Mouse (Mus musculus): ENCODE measurements around the gene Fgfr1op.
"Not testable (repeated sequence)": the region's sequence is repeated elsewhere in the genome, so short reads cannot be mapped to it uniquely, and the experiment has no call there.

Fgfr1op gene

GRCm38 (mm10) chr17:8167436-8167835, 2.1 kb downstream of the Fgfr1op start:
- in situ Hi-C loops (cut with MboI; ENCODE audit: unreplicated experiment in 2 of 2), result not testable (repeated sequence)

- in situ Hi-C loops (cut with MboI; ENCODE audit: unreplicated experiment in 2 of 2), result no loop called here
Measured at GRCm38 (mm10) chr17:8170331-8170730, 5.0 kb downstream of the Fgfr1op start.

- in situ Hi-C loops (cut with MboI; ENCODE audit: unreplicated experiment in 2 of 2), result no loop called here
Measured at GRCm38 (mm10) chr17:8171081-8171480, 5.8 kb downstream of the Fgfr1op start.

- in situ Hi-C loops (cut with MboI; ENCODE audit: unreplicated experiment in 2 of 2), result loop anchor here in 1 of 2 experiments (25.0 kb wide), 1 partner anchor 115 kb away; no protein-coding TSS in a partner anchor
Measured at GRCm38 (mm10) chr17:8177090-8177489, 11.8 kb downstream of the Fgfr1op start.

- in situ Hi-C loops (cut with MboI; ENCODE audit: unreplicated experiment in 2 of 2), result loop anchor here in 1 of 2 experiments (25.0 kb wide), 1 partner anchor 122 kb away; no protein-coding TSS in a partner anchor
Measured at GRCm38 (mm10) chr17:8183815-8184214, 18.5 kb downstream of the Fgfr1op start.

- in situ Hi-C loops (cut with MboI; ENCODE audit: unreplicated experiment in 2 of 2), result loop anchor here in 1 of 2 experiments (25.0 kb wide), 1 partner anchor 122 kb away; no protein-coding TSS in a partner anchor
Measured at GRCm38 (mm10) chr17:8184217-8184616, 18.9 kb downstream of the Fgfr1op start.

GRCm38 (mm10) chr17:8193678-8194077, 28.4 kb downstream of the Fgfr1op start:
- in situ Hi-C loops (cut with MboI; ENCODE audit: unreplicated experiment in 2 of 2), result loop anchor here (10.0 to 25.0 kb wide), 3 partner anchors 61 to 181 kb away; no protein-coding TSS in a partner anchor

- in situ Hi-C loops (cut with MboI; ENCODE audit: unreplicated experiment in 2 of 2), result loop anchor here (5.0 to 25.0 kb wide), 4 partner anchors 59 to 179 kb away; no protein-coding TSS in a partner anchor
Measured at GRCm38 (mm10) chr17:8195685-8196376, 30.5 kb downstream of the Fgfr1op start.

GRCm38 (mm10) chr17:8197652-8198051, 32.4 kb downstream of the Fgfr1op start:
- in situ Hi-C loops (cut with MboI; ENCODE audit: unreplicated experiment in 2 of 2), result loop anchor here (5.0 to 25.0 kb wide), 4 partner anchors 57 to 177 kb away; no protein-coding TSS in a partner anchor

- in situ Hi-C loops (cut with MboI; ENCODE audit: unreplicated experiment in 2 of 2), result loop anchor here (5.0 to 25.0 kb wide), 4 partner anchors 56 to 176 kb away; no protein-coding TSS in a partner anchor
Measured at GRCm38 (mm10) chr17:8199067-8199935, 34.0 kb downstream of the Fgfr1op start.

GRCm38 (mm10) chr17:8199936-8200330, 34.6 kb downstream of the Fgfr1op start:
- in situ Hi-C loops (cut with MboI; ENCODE audit: unreplicated experiment in 2 of 2), result loop anchor here (5.0 to 25.0 kb wide), 5 partner anchors 52 to 175 kb away; no protein-coding TSS in a partner anchor

GRCm38 (mm10) chr17:8203487-8203886, 38.2 kb downstream of the Fgfr1op start:
- in situ Hi-C loops (cut with MboI; ENCODE audit: unreplicated experiment in 2 of 2), result loop anchor here in 1 of 2 experiments (5.0 kb wide), 1 partner anchor 49 kb away; no protein-coding TSS in a partner anchor

GRCm38 (mm10) chr17:8205221-8205631, 39.9 kb downstream of the Fgfr1op start:
- in situ Hi-C loops (cut with MboI; ENCODE audit: unreplicated experiment in 2 of 2), result not testable (repeated sequence)

GRCm38 (mm10) chr17:8206691-8207090, 41.4 kb downstream of the Fgfr1op start:
- in situ Hi-C loops (cut with MboI; ENCODE audit: unreplicated experiment in 2 of 2), result no loop called here

GRCm38 (mm10) chr17:8209696-8210095, 44.4 kb downstream of the Fgfr1op start:
- in situ Hi-C loops (cut with MboI; ENCODE audit: unreplicated experiment in 2 of 2), result no loop called here

GRCm38 (mm10) chr17:8210170-8210569, 44.9 kb downstream of the Fgfr1op start:
- in situ Hi-C loops (cut with MboI; ENCODE audit: unreplicated experiment in 2 of 2), result no loop called here

- in situ Hi-C loops (cut with MboI; ENCODE audit: unreplicated experiment in 2 of 2), result no loop called here
Measured at GRCm38 (mm10) chr17:8210675-8211074, 45.4 kb downstream of the Fgfr1op start.

GRCm38 (mm10) chr17:8211399-8211798, 46.1 kb downstream of the Fgfr1op start:
- in situ Hi-C loops (cut with MboI; ENCODE audit: unreplicated experiment in 2 of 2), result no loop called here

- in situ Hi-C loops (cut with MboI; ENCODE audit: unreplicated experiment in 2 of 2), result no loop called here
Measured at GRCm38 (mm10) chr17:8214369-8214768, 49.1 kb downstream of the Fgfr1op start.

GRCm38 (mm10) chr17:8215016-8215745, 49.9 kb downstream of the Fgfr1op start:
- in situ Hi-C loops (cut with MboI; ENCODE audit: unreplicated experiment in 2 of 2), result no loop called here

Measured in v-Abl transformed pro-B cells (cell line).